8 mouse cellular contexts compared by ENCODE assay signal in the genomic region with DNA sequence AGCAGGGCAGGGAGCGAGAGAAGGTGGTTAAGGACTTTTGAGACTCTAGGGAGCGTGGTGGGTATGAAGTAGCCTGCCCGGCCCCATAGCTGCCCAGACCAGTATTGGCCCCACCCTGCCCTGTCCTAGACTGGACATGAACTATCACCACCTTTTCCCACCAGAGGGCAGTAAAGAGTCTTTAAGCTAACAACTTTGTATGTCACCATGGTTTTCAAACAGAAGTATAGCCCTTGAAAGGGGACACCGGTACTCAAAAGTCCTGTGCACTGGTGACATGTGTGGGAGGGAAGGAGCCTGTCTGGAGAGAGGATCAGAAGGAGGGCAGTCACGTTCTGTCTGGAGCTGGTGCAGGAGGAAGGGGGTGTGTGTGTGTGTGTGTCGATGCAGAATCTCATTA. TPM values are rescaled to one million over a fixed set of nuclear protein-coding genes. Genes with fewer than 3 reads are reported as not detected.
DNase-seq lines count a peak whose midpoint lies in the region; ATAC-seq lines count a peak whose summit lies in the region.

No protein-coding gene starts in this region.

- H3K4me2 ChIP-seq in neural tube, embryonic 15.5 days = no peak overlapping the region
- H3K4me2 ChIP-seq in midbrain, embryonic 13.5 days (replicated peaks) = no peak overlapping the region

- H3K9ac ChIP-seq in neural tube, embryonic 15.5 days (replicated peaks) = no peak overlapping the region
- H3K9ac ChIP-seq in midbrain, embryonic 13.5 days (replicated peaks) = no peak overlapping the region

- no peak overlapping the region for H3K4me3 ChIP-seq in neural tube, embryonic 15.5 days (replicated peaks)
- no peak overlapping the region for H3K4me3 ChIP-seq in embryonic facial prominence, embryonic 10.5 days
- no peak overlapping the region for H3K4me3 ChIP-seq in midbrain, embryonic 13.5 days (replicated peaks)

- peaks cover 31% of the 10 kb centered on the region for H3K4me1 ChIP-seq in neural tube, embryonic 15.5 days
- H3K4me1 ChIP-seq in embryonic facial prominence, embryonic 10.5 days = peaks cover 45% of the 10 kb centered on the region
- H3K4me1 ChIP-seq in midbrain, embryonic 13.5 days (replicated peaks) = peaks cover 19% of the 10 kb centered on the region

- no peaks in the 10 kb centered on the region for H3K27me3 ChIP-seq in neural tube, embryonic 15.5 days (replicated peaks)
- H3K27me3 ChIP-seq in embryonic facial prominence, embryonic 10.5 days (replicated peaks; ENCODE audit: low read depth, poor library complexity, severe bottlenecking) = peaks cover 9% of the 10 kb centered on the region; the same call in 1 of the 2 replicates
- H3K27me3 ChIP-seq in midbrain, embryonic 13.5 days = no peaks in the 10 kb centered on the region

- no peaks in the 10 kb centered on the region for H3K36me3 ChIP-seq in neural tube, embryonic 15.5 days
- H3K36me3 ChIP-seq in embryonic facial prominence, embryonic 10.5 days (replicated peaks) = peaks cover 5% of the 10 kb centered on the region; the same call in 1 of the 2 replicates
- H3K36me3 ChIP-seq in midbrain, embryonic 13.5 days = peaks cover 17% of the 10 kb centered on the region

- H3K27ac ChIP-seq in neural tube, embryonic 15.5 days (replicated peaks) = no peak overlapping the region
- H3K27ac ChIP-seq in embryonic facial prominence, embryonic 10.5 days (replicated peaks) = no peak overlapping the region
- no peak overlapping the region for H3K27ac ChIP-seq in midbrain, embryonic 13.5 days

- 40% methylated on average over 6 of the region's 6 CpGs for WGBS in neural tube, embryonic 15.5 days
- WGBS in embryonic facial prominence, embryonic 10.5 days = 36% methylated on average over 6 of the region's 6 CpGs
- 32% methylated on average over 6 of the region's 6 CpGs for WGBS in midbrain, embryonic 13.5 days

- peak; percentile 63 for DNase-seq in neural tube, embryonic 10.5 days (ENCODE audit: extremely low spot score, low spot score)
- DNase-seq in ZHBTc4 (ENCODE audit: low read depth, low spot score) = peak; percentile 78
- DNase-seq in embryonic facial prominence, embryonic 10.5 days (ENCODE audit: low spot score) = peak; percentile 69
- peak; percentile 83 for DNase-seq in heart, postnatal 4 days
- DNase-seq in left cerebral cortex, postnatal 4 days = peak; percentile 60
- DNase-seq in frontal cortex, postnatal 10 days (ENCODE audit: low spot score in 2 of 2) = no peak

- H3K9me3 ChIP-seq in neural tube, embryonic 15.5 days (replicated peaks) = no peaks in the 10 kb centered on the region
- no peaks in the 10 kb centered on the region for H3K9me3 ChIP-seq in embryonic facial prominence, embryonic 10.5 days
- no peaks in the 10 kb centered on the region for H3K9me3 ChIP-seq in midbrain, embryonic 13.5 days

- intact Hi-C loops in left cerebral cortex, postnatal 4 days (cut with DNase I) = no loop called here

- no peak for ATAC-seq in neural tube, embryonic 15.5 days (ENCODE audit: low FRiP score)
- ATAC-seq in midbrain, embryonic 13.5 days = peak; percentile 64

RNA-seq across cellular contexts. Expression of a gene that starts 18.7 kb away (rescaled TPM):
- 102 and 105 TPM in 2 replicates for polyA plus RNA-seq in neural tube, embryonic 15.5 days (2015; fragmentation: Nextera tagmentation; extraction: Ambion mirVana)
- polyA plus RNA-seq in embryonic facial prominence, embryonic 10.5 days (2016; fragmentation: Nextera tagmentation; extraction: Ambion mirVana) = 30.8 TPM in 2 replicates
- 10 to 100 TPM; 52.1 to 53.2 TPM for total RNA-seq in heart, postnatal 4 days (2021)
- 100 to 1,000 TPM in 1 of 2 experiments, 10 to 100 TPM in 1; 86.9 to 104 TPM for total RNA-seq in left cerebral cortex, postnatal 4 days (2021)
- 49.9 and 50.7 TPM in 2 replicates for polyA plus RNA-seq in midbrain, embryonic 13.5 days (2015; fragmentation: Nextera tagmentation; extraction: Ambion mirVana)

RNA-seq across cellular contexts. Expression of a gene that starts 20.6 kb away (rescaled TPM):
- 12.6 and 13.2 TPM in 2 replicates for polyA plus RNA-seq in neural tube, embryonic 15.5 days (2015; fragmentation: Nextera tagmentation; extraction: Ambion mirVana)
- polyA plus RNA-seq in embryonic facial prominence, embryonic 10.5 days (2016; fragmentation: Nextera tagmentation; extraction: Ambion mirVana) = 16.4 and 19.5 TPM in 2 replicates
- 1 to 10 TPM in 1 of 2 experiments, under 1 TPM in 1; 0.27 to 1.4 TPM for total RNA-seq in heart, postnatal 4 days (2021)
- total RNA-seq in left cerebral cortex, postnatal 4 days (2021) = 1 to 10 TPM; 7.3 to 8.5 TPM
- polyA plus RNA-seq in midbrain, embryonic 13.5 days (2015; fragmentation: Nextera tagmentation; extraction: Ambion mirVana) = 17.6 and 18.1 TPM in 2 replicates

RNA-seq across cellular contexts. Expression of a gene that starts 20.7 kb away (rescaled TPM):
- polyA plus RNA-seq in neural tube, embryonic 15.5 days (2015; fragmentation: Nextera tagmentation; extraction: Ambion mirVana) = 43.9 and 47.4 TPM in 2 replicates
- polyA plus RNA-seq in embryonic facial prominence, embryonic 10.5 days (2016; fragmentation: Nextera tagmentation; extraction: Ambion mirVana) = 25.3 and 25.5 TPM in 2 replicates
- 10 to 100 TPM; 60.5 to 63.4 TPM for total RNA-seq in heart, postnatal 4 days (2021)
- total RNA-seq in left cerebral cortex, postnatal 4 days (2021) = 100 to 1,000 TPM; 217 to 222 TPM
- 50.0 and 53.1 TPM in 2 replicates for polyA plus RNA-seq in midbrain, embryonic 13.5 days (2015; fragmentation: Nextera tagmentation; extraction: Ambion mirVana)

RNA-seq across cellular contexts. Expression of a gene that starts 50.9 kb away (rescaled TPM):
- 241 and 279 TPM in 2 replicates for polyA plus RNA-seq in neural tube, embryonic 15.5 days (2015; fragmentation: Nextera tagmentation; extraction: Ambion mirVana)
- 465 and 504 TPM in 2 replicates for polyA plus RNA-seq in embryonic facial prominence, embryonic 10.5 days (2016; fragmentation: Nextera tagmentation; extraction: Ambion mirVana)
- total RNA-seq in heart, postnatal 4 days (2021) = 100 to 1,000 TPM; 141 to 154 TPM
- 100 to 1,000 TPM; 115 to 127 TPM for total RNA-seq in left cerebral cortex, postnatal 4 days (2021)
- polyA plus RNA-seq in midbrain, embryonic 13.5 days (2015; fragmentation: Nextera tagmentation; extraction: Ambion mirVana) = 317 and 341 TPM in 2 replicates

RNA-seq across cellular contexts. Expression of a gene that starts 58.6 kb away (rescaled TPM):
- polyA plus RNA-seq in neural tube, embryonic 15.5 days (2015; fragmentation: Nextera tagmentation; extraction: Ambion mirVana) = 0.33 and 0.69 TPM in 2 replicates
- 0.05 TPM in 1 of 2 replicates, not detected in the other for polyA plus RNA-seq in embryonic facial prominence, embryonic 10.5 days (2016; fragmentation: Nextera tagmentation; extraction: Ambion mirVana)
- under 1 TPM; 0.16 to 0.21 TPM for total RNA-seq in heart, postnatal 4 days (2021)
- under 1 TPM; 0.38 to 0.54 TPM for total RNA-seq in left cerebral cortex, postnatal 4 days (2021)
- polyA plus RNA-seq in midbrain, embryonic 13.5 days (2015; fragmentation: Nextera tagmentation; extraction: Ambion mirVana) = 0.08 and 0.09 TPM in 2 replicates

Comparison
In these comparisons a context has a peak if more than half of its experiments do, and no peak if none do; other contexts are left out.
1. DNase-seq: peak in neural tube, embryonic 10.5 days (single experiment), ZHBTc4 (single experiment), embryonic facial prominence, embryonic 10.5 days (single experiment), heart, postnatal 4 days (single experiment) and left cerebral cortex, postnatal 4 days (single experiment); none in frontal cortex, postnatal 10 days (0 of 2).